Comparison of ENCODE assay signal across 37 mouse cellular contexts in genomic region chr6:78526986-78527762, GRCm38 (mm10). TPM values are rescaled to one million over a fixed set of nuclear protein-coding genes. Genes with fewer than 3 reads are reported as not detected.
"Had no signal": no experiment of that assay in that cellular context is flagged by ENCODE, and none has a peak within 500 bp of the region (broad histone marks: within the 10 kb centered on the region; RNA-seq: fewer than 3 reads in every experiment).

No protein-coding gene starts in this region.

- H3K4me1 ChIP-seq: heart, embryonic 10.5 days; heart, embryonic 12.5 days; heart, embryonic 13.5 days; heart, embryonic 15.5 days; hindbrain, embryonic 10.5 days; hindbrain, embryonic 12.5 days; hindbrain, embryonic 13.5 days; hindbrain, embryonic 15.5 days; kidney, embryonic 15.5 days had no signal

- H3K4me2 ChIP-seq: heart, embryonic 11.5 days; heart, embryonic 12.5 days; heart, embryonic 13.5 days; heart, embryonic 15.5 days; hindbrain, embryonic 12.5 days; hindbrain, embryonic 13.5 days; hindbrain, embryonic 14.5 days; hindbrain, embryonic 15.5 days; kidney, embryonic 15.5 days had no signal

- H3K4me3 ChIP-seq: heart, embryonic 10.5 days; heart, embryonic 12.5 days; heart, embryonic 13.5 days; heart, embryonic 15.5 days; hindbrain, embryonic 10.5 days; hindbrain, embryonic 12.5 days; hindbrain, embryonic 13.5 days; hindbrain, embryonic 15.5 days; kidney, embryonic 15.5 days; layer of hippocampus, adult 2 months; left cerebral cortex, adult 2 months had no signal

- H3K27me3 ChIP-seq: heart, embryonic 12.5 days; heart, embryonic 13.5 days; heart, embryonic 15.5 days; hindbrain, embryonic 12.5 days; hindbrain, embryonic 13.5 days; hindbrain, embryonic 15.5 days; kidney, embryonic 15.5 days had no signal

- H3K36me3 ChIP-seq: heart, embryonic 10.5 days; heart, embryonic 12.5 days; heart, embryonic 13.5 days; heart, embryonic 15.5 days; hindbrain, embryonic 10.5 days; hindbrain, embryonic 12.5 days; hindbrain, embryonic 13.5 days; hindbrain, embryonic 15.5 days; kidney, embryonic 15.5 days had no signal

- H3K9ac ChIP-seq: heart, embryonic 12.5 days; heart, embryonic 13.5 days; heart, embryonic 15.5 days; hindbrain, embryonic 12.5 days; hindbrain, embryonic 13.5 days; hindbrain, embryonic 14.5 days; hindbrain, embryonic 15.5 days; kidney, embryonic 15.5 days had no signal

- H3K9me3 ChIP-seq: heart, embryonic 10.5 days; heart, embryonic 12.5 days; heart, embryonic 13.5 days; heart, embryonic 15.5 days; hindbrain, embryonic 10.5 days; hindbrain, embryonic 12.5 days; hindbrain, embryonic 13.5 days; hindbrain, embryonic 15.5 days; kidney, embryonic 15.5 days had no signal

- ATAC-seq: hindbrain, embryonic 16.5 days; hindbrain, postnatal 0 days; inflammation-experienced regulatory T-cells, adult 6 months had no signal

- H3K27ac ChIP-seq: heart, embryonic 10.5 days; heart, embryonic 13.5 days; heart, embryonic 15.5 days; hindbrain, embryonic 10.5 days; hindbrain, embryonic 12.5 days; hindbrain, embryonic 13.5 days; hindbrain, embryonic 14.5 days; hindbrain, embryonic 15.5 days; hindbrain, postnatal 0 days; kidney, embryonic 15.5 days; kidney, postnatal 0 days; layer of hippocampus, adult 2 months; left cerebral cortex, adult 2 months had no signal

- DNase-seq: heart, postnatal 10 days; heart, postnatal 14 days; heart, postnatal 36 days; heart, postnatal 4 days; kidney, adult 11 months; kidney, adult 18-20 months; kidney, adult 2 months; kidney, adult 8-10 months; kidney, adult 9 months; kidney, postnatal 10 days; kidney, postnatal 14 days; kidney, postnatal 25 days; kidney, postnatal 36 days; kidney, postnatal 4 days; layer of hippocampus, adult 9-11 months; layer of hippocampus, postnatal 36 days had no signal

RNA-seq across cellular contexts. Expression of gene Reg3g, which starts 58.5 kb away (rescaled TPM):
- polyA plus RNA-seq: heart, embryonic 10.5 days; heart, embryonic 11.5 days; heart, embryonic 12.5 days; heart, embryonic 13.5 days; heart, embryonic 14.5 days; hindbrain, embryonic 10.5 days; hindbrain, embryonic 11.5 days; hindbrain, embryonic 12.5 days; hindbrain, embryonic 13.5 days; hindbrain, embryonic 14.5 days; hindbrain, embryonic 15.5 days; hindbrain, embryonic 16.5 days; hindbrain, postnatal 0 days; inflammation-experienced regulatory T-cells, adult 6 months; kidney, adult 2 months; kidney, embryonic 14.5 days; kidney, embryonic 15.5 days; kidney, embryonic 16.5 days had no signal
